ENCODE assay signal across 16 mouse cellular contexts in genomic region chr9:13932001-13932508, GRCm38 (mm10).
A peak's percentile ranks its signal among the peaks of the same experiment; 100 is the strongest.
DNase-seq lines count a peak whose midpoint lies in the region; ATAC-seq lines count a peak whose summit lies in the region.
"Had no signal": no experiment of that assay in that cellular context is flagged by ENCODE, and none has a peak within 500 bp of the region (broad histone marks: within the 10 kb centered on the region; RNA-seq: fewer than 3 reads in every experiment).

No protein-coding gene starts in this region.

- H3K9ac ChIP-seq in hindbrain, embryonic 14.5 days: no peak overlapping the region
- no peak overlapping the region for H3K9ac ChIP-seq in midbrain, embryonic 14.5 days (replicated peaks; ENCODE audit: low read length)
- H3K9ac ChIP-seq in midbrain, embryonic 15.5 days: no peak overlapping the region
- H3K9ac ChIP-seq: heart, embryonic 15.5 days; neural tube, embryonic 12.5 days had no signal

- H3K4me3 ChIP-seq in hindbrain, embryonic 14.5 days (replicated peaks; ENCODE audit: low read length): no peak overlapping the region
- no peak overlapping the region for H3K4me3 ChIP-seq in hindbrain, embryonic 10.5 days
- H3K4me3 ChIP-seq in midbrain, embryonic 14.5 days (replicated peaks; ENCODE audit: low read depth, low read length): no peak overlapping the region
- no peak overlapping the region for H3K4me3 ChIP-seq in midbrain, embryonic 15.5 days
- H3K4me3 ChIP-seq: heart, embryonic 15.5 days; midbrain, embryonic 10.5 days; neural tube, embryonic 12.5 days had no signal

- H3K36me3 ChIP-seq in hindbrain, embryonic 14.5 days (replicated peaks; ENCODE audit: control insufficient read depth, insufficient read depth): no peaks in the 10 kb centered on the region
- no peaks in the 10 kb centered on the region for H3K36me3 ChIP-seq in hindbrain, embryonic 10.5 days
- H3K36me3 ChIP-seq in midbrain, embryonic 14.5 days (ENCODE audit: control insufficient read depth, insufficient read depth, low read length): no peaks in the 10 kb centered on the region
- H3K36me3 ChIP-seq in midbrain, embryonic 15.5 days (replicated peaks): no peaks in the 10 kb centered on the region
- H3K36me3 ChIP-seq: heart, embryonic 15.5 days; midbrain, embryonic 10.5 days; neural tube, embryonic 12.5 days had no signal

- no peaks in the 10 kb centered on the region for H3K27me3 ChIP-seq in hindbrain, embryonic 14.5 days (ENCODE audit: control insufficient read depth, insufficient read depth, low read length)
- no peaks in the 10 kb centered on the region for H3K27me3 ChIP-seq in hindbrain, embryonic 10.5 days (ENCODE audit: insufficient read depth, poor library complexity, severe bottlenecking)
- H3K27me3 ChIP-seq in midbrain, embryonic 14.5 days (ENCODE audit: control insufficient read depth, insufficient read depth, low read length): no peaks in the 10 kb centered on the region
- no peaks in the 10 kb centered on the region for H3K27me3 ChIP-seq in midbrain, embryonic 15.5 days (replicated peaks)
- H3K27me3 ChIP-seq: neural tube, embryonic 12.5 days had no signal

- no peak overlapping the region for H3K27ac ChIP-seq in hindbrain, embryonic 14.5 days
- H3K27ac ChIP-seq in hindbrain, embryonic 10.5 days: no peak overlapping the region
- no peak overlapping the region for H3K27ac ChIP-seq in midbrain, embryonic 14.5 days (replicated peaks; ENCODE audit: low read depth, low read length)
- H3K27ac ChIP-seq in midbrain, embryonic 15.5 days: no peak overlapping the region
- H3K27ac ChIP-seq: heart, embryonic 15.5 days; midbrain, embryonic 10.5 days; neural tube, embryonic 12.5 days had no signal

- H3K4me2 ChIP-seq in hindbrain, embryonic 14.5 days (replicated peaks): no peak overlapping the region
- H3K4me2 ChIP-seq in midbrain, embryonic 14.5 days (ENCODE audit: low read length): no peak overlapping the region
- H3K4me2 ChIP-seq in midbrain, embryonic 15.5 days: no peak overlapping the region
- H3K4me2 ChIP-seq: heart, embryonic 15.5 days; neural tube, embryonic 12.5 days had no signal

- 25% methylated on average over 6 of the region's 6 CpGs for WGBS in hindbrain, embryonic 14.5 days
- 59% methylated on average over 6 of the region's 6 CpGs for WGBS in hindbrain, embryonic 10.5 days
- WGBS in midbrain, embryonic 14.5 days: 34% methylated on average over 6 of the region's 6 CpGs
- 25% methylated on average over 6 of the region's 6 CpGs for WGBS in midbrain, embryonic 15.5 days

- H3K4me1 ChIP-seq in hindbrain, embryonic 14.5 days (replicated peaks; ENCODE audit: control insufficient read depth, insufficient read depth, low read length): no peaks in the 10 kb centered on the region
- H3K4me1 ChIP-seq in hindbrain, embryonic 10.5 days (replicated peaks): no peaks in the 10 kb centered on the region
- no peaks in the 10 kb centered on the region for H3K4me1 ChIP-seq in midbrain, embryonic 14.5 days (ENCODE audit: control insufficient read depth, insufficient read depth, low read length)
- H3K4me1 ChIP-seq in midbrain, embryonic 15.5 days: no peaks in the 10 kb centered on the region
- H3K4me1 ChIP-seq: heart, embryonic 15.5 days; midbrain, embryonic 10.5 days; neural tube, embryonic 12.5 days had no signal

- DNase-seq in cerebellum, adult 11 months: peak; percentile 0
- no peak for DNase-seq in cerebellum, adult 8-10 months
- DNase-seq in hindbrain, embryonic 14.5 days (ENCODE audit: low spot score): no peak
- DNase-seq in hindbrain, embryonic 10.5 days (ENCODE audit: low spot score): no peak
- peak; percentile 18 for DNase-seq in midbrain, embryonic 14.5 days
- peak; percentile 11 for DNase-seq in retina, postnatal 7 days (ENCODE audit: low read depth, low spot score)
- DNase-seq in left cerebral cortex, postnatal 25 days (ENCODE audit: low spot score in 2 of 2): no peak
- DNase-seq: adrenal gland, adult 8-10 months; cerebellum, postnatal 25 days; kidney, postnatal 10 days; layer of hippocampus, adult 9-11 months had no signal

- peaks cover 7% of the 10 kb centered on the region; the same call in 1 of the 2 replicates for H3K9me3 ChIP-seq in hindbrain, embryonic 14.5 days (ENCODE audit: control insufficient read depth, low read length)
- no peaks in the 10 kb centered on the region for H3K9me3 ChIP-seq in hindbrain, embryonic 10.5 days
- H3K9me3 ChIP-seq in midbrain, embryonic 14.5 days (ENCODE audit: control insufficient read depth, low read length): no peaks in the 10 kb centered on the region
- H3K9me3 ChIP-seq in midbrain, embryonic 15.5 days: no peaks in the 10 kb centered on the region; the same call in 1 of the 2 replicates
- H3K9me3 ChIP-seq: heart, embryonic 15.5 days had no signal

- ATAC-seq in hindbrain, embryonic 14.5 days (ENCODE audit: low FRiP score): peak; percentile 53; the same call in 1 of the 2 replicates
- ATAC-seq in midbrain, embryonic 14.5 days (ENCODE audit: low FRiP score, low TSS enrichment): no peak
- no peak for ATAC-seq in midbrain, embryonic 15.5 days (replicated peaks)
- ATAC-seq: inflammation-experienced regulatory T-cells, adult 6 months had no signal

- intact Hi-C loops in left cerebral cortex, postnatal 25 days (cut with DNase I): no loop called here

Comparison
In these comparisons a context has a peak if more than half of its experiments do, and no peak if none do; other contexts are left out.
1. DNase-seq: peak in cerebellum, adult 11 months (single experiment), midbrain, embryonic 14.5 days (single experiment) and retina, postnatal 7 days (single experiment); none in cerebellum, adult 8-10 months (single experiment), hindbrain, embryonic 14.5 days (single experiment), hindbrain, embryonic 10.5 days (single experiment) and left cerebral cortex, postnatal 25 days (0 of 2).